Mouse (Mus musculus) intestine, embryonic 15.5 days (tissue): ENCODE data around the gene Cldn9. TPM values are rescaled to one million over a fixed set of nuclear protein-coding genes. Genes with fewer than 3 reads are reported as not detected.

Experiments used
- ATAC-seq: fragments of 200-750 bp; cut with Nextera tagmentation; 2 replicates; pipeline ENCODE4 v1.8.0; 2017; ENCODE audit warnings: moderate TSS enrichment, moderate library complexity
- H3K27ac ChIP-seq: fragments of 300-500 bp; sonication (generic); 2 replicates; pipeline ENCODE4 v1.5.1; 2015; ENCODE audit warnings: mild to moderate bottlenecking, inconsistent platforms
- H3K27me3 ChIP-seq: fragments of 300-500 bp; sonication (generic); replicated peaks from 2 replicates; pipeline ENCODE4 v1.6.1; 2015; ENCODE audit warnings: inconsistent platforms
- H3K36me3 ChIP-seq: fragments of 300-500 bp; sonication (generic); 2 replicates; pipeline ENCODE4 v1.6.1; 2015; ENCODE audit warnings: inconsistent platforms
- H3K4me1 ChIP-seq: fragments of 300-500 bp; sonication (generic); replicated peaks from 2 replicates; pipeline ENCODE4 v1.6.1; 2015; ENCODE audit warnings: inconsistent platforms
- H3K4me2 ChIP-seq: fragments of 300-500 bp; sonication (generic); replicated peaks from 2 replicates; pipeline ENCODE4 v1.6.1; 2015; ENCODE audit warnings: mild to moderate bottlenecking, inconsistent platforms
- H3K4me3 ChIP-seq: fragments of 300-500 bp; sonication (generic); replicated peaks from 2 replicates; pipeline ENCODE4 v1.5.1; 2015; ENCODE audit warnings: inconsistent platforms
- H3K9ac ChIP-seq: fragments of 300-500 bp; sonication (generic); 2 replicates; pipeline ENCODE4 v1.6.1; 2015; ENCODE audit warnings: inconsistent platforms
- H3K9me3 ChIP-seq: fragments of 300-500 bp; sonication (generic); 2 replicates; pipeline ENCODE4 v1.6.1; 2016; ENCODE audit warnings: inconsistent platforms
- WGBS: fragments of 180-500 bp; shearing (Covaris S2); methylation state at CpG from one replicate; pipeline ENCODE4 v1.1.7; 2015; 5-methylcytosine and 5-hydroxymethylcytosine counted together
- polyA plus RNA-seq: library from polyadenylated mRNA; unstranded; fragments of >200 nt; fragmentation: Nextera tagmentation; extraction: Ambion mirVana; gene quantifications from 2 replicates; pipeline ENCODE4 v1.2.1, GENCODE M21; 2015

The Cldn9 gene
- 1.3 and 2.0 TPM in 2 replicates for polyA plus RNA-seq

GRCm38 (mm10) chr17:23683856-23684672 is at the start of gene Cldn9:
Gene Cldn9, minus strand, starts transcription at chr17:23684026.
- Histone ChIP-seq H3K9ac (no peak within 1 kb of the TSS), H3K4me2 (no peak within 1 kb of the TSS), H3K4me3 (no peak within 1 kb of the TSS), H3K27me3 (peaks cover 33% of the 10 kb centered on the region), H3K9me3 (no peaks in the 10 kb centered on the region), H3K27ac (no peak within 1 kb of the TSS), H3K36me3 (no peaks in the 10 kb centered on the region), H3K4me1 (peaks cover 27% of the 10 kb centered on the region)
- peak; percentile 25; the same call in 1 of the 2 replicates for ATAC-seq
- WGBS, result 30% methylated on average over 15 of the region's 15 CpGs

GRCm38 (mm10) chr17:23730441-23730840 is 46.6 kb upstream of the Cldn9 start:
- no peak for ATAC-seq
- Histone ChIP-seq H3K27ac (no peak overlapping the region), H3K9ac (no peak overlapping the region)

GRCm38 (mm10) chr17:23726758-23727142 is 42.9 kb upstream of the Cldn9 start:
- ATAC-seq, result peak; percentile 92
- Histone ChIP-seq H3K4me1 (peaks cover 7% of the 10 kb centered on the region; the same call in 1 of the 2 replicates), H3K9ac (peak overlapping the region; percentile 81), H3K27me3 (no peaks in the 10 kb centered on the region), H3K4me3 (peak overlapping the region; percentile 97), H3K9me3 (no peaks in the 10 kb centered on the region), H3K27ac (peak overlapping the region; percentile 91), H3K4me2 (peak overlapping the region; percentile 73), H3K36me3 (no peaks in the 10 kb centered on the region)
- WGBS, result 0% methylated on average over 20 of the region's 20 CpGs

More at GRCm38 (mm10) chr17:23730441-23730840, 46.6 kb upstream of the Cldn9 start:
- no peak overlapping the region for H3K4me3 ChIP-seq
- H3K4me1 ChIP-seq, result peaks cover 5% of the 10 kb centered on the region; the same call in 1 of the 2 replicates
- H3K9me3 ChIP-seq, result no peaks in the 10 kb centered on the region
- WGBS, result 79% methylated on average over 1 of the region's 1 CpGs
- H3K36me3 ChIP-seq, result no peaks in the 10 kb centered on the region
- no peak overlapping the region for H3K4me2 ChIP-seq
- H3K27me3 ChIP-seq, result no peaks in the 10 kb centered on the region

- Histone ChIP-seq H3K4me2 (peak within 1 kb of the TSS; percentile 73), H3K4me1 (peaks cover 12% of the 10 kb centered on the region), H3K4me3 (peak within 1 kb of the TSS; percentile 97), H3K9me3 (no peaks in the 10 kb centered on the region), H3K36me3 (no peaks in the 10 kb centered on the region), H3K9ac (peak within 1 kb of the TSS; percentile 81), H3K27ac (peak within 1 kb of the TSS; percentile 91), H3K27me3 (no peaks in the 10 kb centered on the region)
- under 1% methylated on average over 62 of the region's 73 CpGs for WGBS
- ATAC-seq, result peak; percentile 97
Measured at GRCm38 (mm10) chr17:23725999-23726757, 42.4 kb upstream of the Cldn9 start, which contains the start of gene Pkmyt1. Gene Pkmyt1, plus strand, starts transcription at chr17:23726336.

GRCm38 (mm10) chr17:23725477-23725876 is 41.7 kb upstream of the Cldn9 start:
- Histone ChIP-seq H3K4me3 (peak overlapping the region; percentile 97; the same call in 1 of the 2 replicates), H3K9me3 (no peaks in the 10 kb centered on the region), H3K27me3 (no peaks in the 10 kb centered on the region), H3K4me2 (peak overlapping the region; percentile 73), H3K27ac (peak overlapping the region; percentile 64; the same call in 1 of the 2 replicates), H3K36me3 (no peaks in the 10 kb centered on the region), H3K9ac (peak overlapping the region; percentile 55; the same call in 1 of the 2 replicates), H3K4me1 (peaks cover 12% of the 10 kb centered on the region)
- WGBS, result 66% methylated on average over 4 of the region's 4 CpGs
- ATAC-seq, result no peak

- WGBS, result 66% methylated on average over 7 of the region's 7 CpGs
- ATAC-seq, result no peak
- H3K27ac ChIP-seq, result no peak within 1 kb of the TSS
Measured at GRCm38 (mm10) chr17:23722376-23723125, 38.7 kb upstream of the Cldn9 start, which contains the start of gene 1520401A03Rik. Gene 1520401A03Rik, minus strand, starts transcription at chr17:23722783.

GRCm38 (mm10) chr17:23721886-23722285 is 38.1 kb upstream of the Cldn9 start:
- Histone ChIP-seq H3K4me3 (no peak overlapping the region), H3K9me3 (no peaks in the 10 kb centered on the region), H3K27me3 (no peaks in the 10 kb centered on the region), H3K4me1 (peaks cover 12% of the 10 kb centered on the region), H3K4me2 (no peak overlapping the region), H3K27ac (no peak overlapping the region), H3K9ac (no peak overlapping the region), H3K36me3 (no peaks in the 10 kb centered on the region)
- WGBS, result 83% methylated on average over 2 of the region's 2 CpGs
- no peak for ATAC-seq

More at GRCm38 (mm10) chr17:23722376-23723125, 38.7 kb upstream of the Cldn9 start, which contains the start of gene 1520401A03Rik:
- Histone ChIP-seq H3K4me2 (no peak within 1 kb of the TSS), H3K4me1 (peaks cover 12% of the 10 kb centered on the region), H3K27me3 (no peaks in the 10 kb centered on the region), H3K4me3 (no peak within 1 kb of the TSS), H3K9ac (no peak within 1 kb of the TSS), H3K36me3 (no peaks in the 10 kb centered on the region), H3K9me3 (no peaks in the 10 kb centered on the region)

- Histone ChIP-seq H3K27ac (no peak overlapping the region), H3K4me2 (no peak overlapping the region), H3K36me3 (no peaks in the 10 kb centered on the region), H3K4me3 (no peak overlapping the region), H3K27me3 (no peaks in the 10 kb centered on the region), H3K4me1 (peaks cover 5% of the 10 kb centered on the region), H3K9ac (no peak overlapping the region), H3K9me3 (no peaks in the 10 kb centered on the region)
- 31% methylated on average over 1 of the region's 1 CpGs for WGBS
- ATAC-seq, result no peak
Measured at GRCm38 (mm10) chr17:23719455-23719854, 35.6 kb upstream of the Cldn9 start.

GRCm38 (mm10) chr17:23717003-23717402 is 33.2 kb upstream of the Cldn9 start:
- Histone ChIP-seq H3K4me1 (peaks cover 5% of the 10 kb centered on the region), H3K9ac (no peak overlapping the region), H3K27ac (no peak overlapping the region), H3K4me2 (no peak overlapping the region), H3K4me3 (no peak overlapping the region), H3K9me3 (no peaks in the 10 kb centered on the region), H3K36me3 (no peaks in the 10 kb centered on the region), H3K27me3 (no peaks in the 10 kb centered on the region)
- ATAC-seq, result no peak
- 58% methylated on average over 2 of the region's 2 CpGs for whole genome bisulfite sequencing

GRCm38 (mm10) chr17:23706212-23706611 is 22.4 kb upstream of the Cldn9 start:
- peak; percentile 82 for ATAC-seq
- Histone ChIP-seq H3K27ac (no peak overlapping the region), H3K36me3 (no peaks in the 10 kb centered on the region), H3K9ac (no peak overlapping the region), H3K4me3 (no peak overlapping the region), H3K27me3 (no peaks in the 10 kb centered on the region), H3K9me3 (no peaks in the 10 kb centered on the region), H3K4me2 (no peak overlapping the region), H3K4me1 (0 out of 2 replicates have a peak, but pooled peaks cover 2% of the 10 kb centered on the region)
- 0% methylated on average over 3 of the region's 3 CpGs for WGBS

GRCm38 (mm10) chr17:23705525-23706104 is 21.8 kb upstream of the Cldn9 start:
- Histone ChIP-seq H3K27me3 (no peaks in the 10 kb centered on the region), H3K9me3 (no peaks in the 10 kb centered on the region), H3K4me2 (no peak overlapping the region), H3K4me1 (0 out of 2 replicates have a peak, but pooled peaks cover 2% of the 10 kb centered on the region), H3K4me3 (no peak overlapping the region), H3K27ac (no peak overlapping the region), H3K9ac (no peak overlapping the region), H3K36me3 (no peaks in the 10 kb centered on the region)
- 75% methylated on average over 7 of the region's 7 CpGs for WGBS
- ATAC-seq, result peak; percentile 29
